Mouse (Mus musculus): ENCODE results near the gene Fank1. TPM values are rescaled to one million over a fixed set of nuclear protein-coding genes. Genes with fewer than 3 reads are reported as not detected.

The Fank1 gene
- total RNA-seq (2023), result not detected

DNA sequence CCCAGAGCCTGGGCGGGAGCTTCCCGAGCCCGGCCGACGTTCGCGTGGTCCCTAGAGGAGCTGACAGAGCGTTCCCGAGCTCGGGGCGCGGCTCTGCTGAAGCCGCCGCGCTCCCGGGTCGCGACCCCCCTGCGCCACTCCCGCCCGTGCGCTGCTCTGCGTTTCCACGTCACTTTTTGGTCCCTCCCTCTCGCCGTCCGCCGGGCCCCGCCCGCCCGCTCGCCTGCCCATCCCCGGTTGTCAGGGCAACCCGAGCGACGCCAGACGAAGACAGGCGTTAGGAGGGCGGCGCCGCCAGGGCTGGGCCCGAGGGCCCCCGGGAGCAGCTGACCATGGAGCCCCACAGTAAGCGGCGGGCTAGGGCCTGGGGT, at the start of gene Fank1:
Gene Fank1 (plus strand): TSS at position 236 of the 371 bp plus-strand sequence.

DNA sequence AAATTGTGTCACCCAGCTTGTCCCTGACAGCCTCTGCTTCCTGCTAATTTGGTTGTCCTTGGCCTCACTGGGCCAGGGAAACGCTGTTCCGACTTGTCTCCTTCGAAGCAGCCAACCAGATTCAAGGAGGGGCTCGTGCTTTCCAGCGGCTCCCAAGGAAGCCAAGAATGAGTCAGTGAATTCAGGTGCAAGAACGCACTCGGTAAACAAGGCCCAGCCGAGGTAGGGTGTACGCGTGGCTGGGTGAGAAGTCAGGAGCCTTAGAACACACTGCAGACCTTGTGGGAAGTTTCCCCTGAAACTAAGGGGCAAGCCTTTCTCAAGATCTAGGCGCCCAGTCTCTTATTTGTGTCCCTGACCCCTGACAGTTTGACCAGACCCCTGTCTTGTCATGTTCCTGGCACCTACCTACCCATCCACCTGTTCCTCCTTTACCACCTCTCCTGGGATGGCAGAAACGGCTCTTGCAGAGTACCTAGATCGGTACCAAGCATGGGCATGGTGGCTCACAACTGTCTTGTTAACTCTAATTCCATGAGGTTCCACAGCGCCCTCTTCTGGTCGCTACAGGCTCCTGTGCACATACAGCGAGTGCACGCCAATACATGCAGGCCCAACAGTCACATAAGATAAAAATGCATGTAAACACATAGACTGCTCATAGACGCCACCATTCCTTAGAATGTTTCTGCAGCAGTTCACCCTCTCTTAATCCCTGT, 6.2 kb downstream of the Fank1 start, which contains the start of gene Dhx32:
Gene Dhx32 (minus strand): TSS at position 10 of the 719 bp plus-strand sequence.

Other genes starting within 250 kb of the Fank1 start
- not detected for gene Tex36, start 174.7 kb upstream of the Fank1 start, total RNA-seq (2023)
- 44.8 TPM for gene Edrf1, start 139.3 kb upstream of the Fank1 start, total RNA-seq (2023)
- gene Mmp21, start 96.8 kb upstream of the Fank1 start, total RNA-seq (2023), result not detected
- 60.1 TPM for gene Bccip, start 67.5 kb upstream of the Fank1 start, total RNA-seq (2023)
- 7.8 TPM for gene Uros, start 66.8 kb upstream of the Fank1 start, total RNA-seq (2023)
- 14.0 TPM for gene Dhx32, start 5.9 kb downstream of the Fank1 start, total RNA-seq (2023)